10 mouse cellular contexts compared by ENCODE assay signal in genomic region chr9:37230486-37231195, GRCm38 (mm10). TPM values are rescaled to one million over a fixed set of nuclear protein-coding genes. Genes with fewer than 3 reads are reported as not detected.
DNase-seq lines count a peak whose midpoint lies in the region; ATAC-seq and TF ChIP-seq lines count a peak whose summit lies in the region.
"Had no signal": no experiment of that assay in that cellular context is flagged by ENCODE, and none has a peak within 500 bp of the region (broad histone marks: within the 10 kb centered on the region; RNA-seq: fewer than 3 reads in every experiment).

No protein-coding gene starts in this region.

- H3K36me3 ChIP-seq in midbrain, embryonic 15.5 days (replicated peaks) = no peaks in the 10 kb centered on the region
- 0 out of 2 replicates have a peak, but pooled peaks cover 3% of the 10 kb centered on the region for H3K36me3 ChIP-seq in midbrain, postnatal 0 days (ENCODE audit: insufficient read depth, low read length)
- H3K36me3 ChIP-seq in limb, embryonic 10.5 days = no peaks in the 10 kb centered on the region
- H3K36me3 ChIP-seq: liver, embryonic 12.5 days had no signal

- TF ChIP-seq CTCF in midbrain, postnatal 0 days (IDR thresholded peaks at IDR 0.05) = no peak
- no peak for TF ChIP-seq CTCF in bone marrow, adult 2 months (IDR thresholded peaks at IDR 0.05; ENCODE audit: control insufficient read depth, insufficient read depth, low read length)

- no peaks in the 10 kb centered on the region for H3K27me3 ChIP-seq in midbrain, embryonic 15.5 days (replicated peaks)
- no peaks in the 10 kb centered on the region for H3K27me3 ChIP-seq in midbrain, postnatal 0 days (ENCODE audit: insufficient read depth, low read length)
- H3K27me3 ChIP-seq in limb, embryonic 10.5 days (ENCODE audit: low read depth, poor library complexity, severe bottlenecking) = peaks cover 33% of the 10 kb centered on the region
- H3K27me3 ChIP-seq: liver, embryonic 12.5 days had no signal

- peak; percentile 5; the same call in 1 of the 2 replicates for ATAC-seq in midbrain, embryonic 15.5 days (replicated peaks)
- ATAC-seq in midbrain, postnatal 0 days (ENCODE audit: low FRiP score) = no peak
- peak; percentile 64 for ATAC-seq in monocyte, adult 5-6 weeks (replicated peaks; ENCODE audit: insufficient number of reproducible peaks, low FRiP score, low TSS enrichment, poor library complexity, severe bottlenecking)

- no peaks in the 10 kb centered on the region for H3K9me3 ChIP-seq in midbrain, embryonic 15.5 days
- H3K9me3 ChIP-seq in midbrain, postnatal 0 days (ENCODE audit: low read length) = no peaks in the 10 kb centered on the region
- no peaks in the 10 kb centered on the region for H3K9me3 ChIP-seq in limb, embryonic 10.5 days (replicated peaks)
- H3K9me3 ChIP-seq: liver, embryonic 12.5 days; megakaryocyte, embryonic 14.5 days had no signal

- no peak overlapping the region for H3K4me3 ChIP-seq in midbrain, embryonic 15.5 days
- no peak overlapping the region for H3K4me3 ChIP-seq in midbrain, postnatal 0 days (ENCODE audit: low read depth, low read length)
- no peak overlapping the region for H3K4me3 ChIP-seq in bone marrow, adult 2 months (replicated peaks; ENCODE audit: control insufficient read depth, low read depth, low read length)
- H3K4me3 ChIP-seq in limb, embryonic 10.5 days = no peak overlapping the region
- H3K4me3 ChIP-seq: liver, embryonic 12.5 days had no signal

- peaks cover 8% of the 10 kb centered on the region; the same call in 1 of the 2 replicates for H3K4me1 ChIP-seq in midbrain, embryonic 15.5 days
- H3K4me1 ChIP-seq in midbrain, postnatal 0 days (ENCODE audit: insufficient read depth, low read length) = no peaks in the 10 kb centered on the region
- peaks cover 4% of the 10 kb centered on the region for H3K4me1 ChIP-seq in bone marrow, adult 2 months (ENCODE audit: control insufficient read depth, insufficient read depth, low read length)
- peaks cover 17% of the 10 kb centered on the region for H3K4me1 ChIP-seq in limb, embryonic 10.5 days
- H3K4me1 ChIP-seq: liver, embryonic 12.5 days had no signal

- DNase-seq in midbrain, postnatal 0 days (ENCODE audit: low spot score) = no peak
- DNase-seq in thymus, postnatal 36 days = peak; percentile 66 to 80
- DNase-seq in layer of hippocampus, postnatal 25 days (ENCODE audit: extremely low spot score in 1 of 2, low spot score in 1 of 2) = no peak
- no peak for DNase-seq in limb, embryonic 10.5 days (ENCODE audit: low spot score)

- H3K9ac ChIP-seq in midbrain, embryonic 15.5 days = no peak overlapping the region
- no peak overlapping the region for H3K9ac ChIP-seq in midbrain, postnatal 0 days (replicated peaks; ENCODE audit: low read length, poor library complexity, severe bottlenecking)
- H3K9ac ChIP-seq: hindbrain, embryonic 14.5 days; liver, embryonic 12.5 days had no signal

- H3K27ac ChIP-seq in midbrain, embryonic 15.5 days = no peak overlapping the region
- H3K27ac ChIP-seq in midbrain, postnatal 0 days (ENCODE audit: low read depth, low read length) = no peak overlapping the region
- peak overlapping the region; percentile 55; the same call in 1 of the 2 replicates for H3K27ac ChIP-seq in bone marrow, adult 2 months (ENCODE audit: control insufficient read depth, insufficient read depth, low read depth, low read length, poor library complexity)
- H3K27ac ChIP-seq in limb, embryonic 10.5 days = no peak overlapping the region
- H3K27ac ChIP-seq: hindbrain, embryonic 14.5 days; liver, embryonic 12.5 days had no signal

- TF ChIP-seq POLR2A in bone marrow, adult 2 months (IDR thresholded peaks at IDR 0.05; ENCODE audit: borderline replicate concordance, control insufficient read depth, low read depth, low read length) = no peak

- WGBS in midbrain, embryonic 15.5 days = 91% methylated on average over 9 of the region's 9 CpGs
- WGBS in midbrain, postnatal 0 days = 95% methylated on average over 9 of the region's 9 CpGs
- WGBS in bone marrow, adult 2 months = 60% methylated on average over 9 of the region's 9 CpGs
- 91% methylated on average over 9 of the region's 9 CpGs for WGBS in limb, embryonic 10.5 days

- no peak overlapping the region for H3K4me2 ChIP-seq in midbrain, embryonic 15.5 days
- no peak overlapping the region for H3K4me2 ChIP-seq in midbrain, postnatal 0 days (ENCODE audit: low read depth, low read length, poor library complexity, severe bottlenecking)
- H3K4me2 ChIP-seq: hindbrain, embryonic 14.5 days; liver, embryonic 12.5 days had no signal

RNA-seq across cellular contexts. Expression of gene Tmem218, which starts 22.6 kb away (rescaled TPM):
- polyA plus RNA-seq in midbrain, embryonic 15.5 days (2015; fragmentation: Nextera tagmentation; extraction: Ambion mirVana) = 8.7 and 9.0 TPM in 2 replicates
- total RNA-seq in midbrain, postnatal 0 days (2014; rRNA removed) = 4.9 and 5.9 TPM in 2 replicates
- polyA plus RNA-seq in midbrain, postnatal 0 days (2015; fragmentation: Nextera tagmentation; extraction: Ambion mirVana) = 9.9 TPM in 2 replicates
- polyA plus RNA-seq in bone marrow, adult 2 months (2011; ENCODE audit: insufficient read depth, insufficient read length, low replicate concordance, missing spikeins) = 0.77 and 1.7 TPM in 2 replicates
- 0.86 to 4.0 TPM (median 2.0 TPM) in 3 replicates for total RNA-seq in monocyte, adult 5-6 weeks (2017)
- 1 to 10 TPM; 7.9 to 8.5 TPM for total RNA-seq in layer of hippocampus, postnatal 25 days (2021)
- 6.5 and 10.4 TPM in 2 replicates for polyA plus RNA-seq in limb, embryonic 10.5 days (2016; fragmentation: Nextera tagmentation; extraction: Ambion mirVana)

RNA-seq across cellular contexts. Expression of gene Slc37a2, which starts 24.9 kb away (rescaled TPM):
- 0.81 and 1.6 TPM in 2 replicates for polyA plus RNA-seq in midbrain, embryonic 15.5 days (2015; fragmentation: Nextera tagmentation; extraction: Ambion mirVana)
- 3.5 and 4.2 TPM in 2 replicates for total RNA-seq in midbrain, postnatal 0 days (2014; rRNA removed)
- polyA plus RNA-seq in midbrain, postnatal 0 days (2015; fragmentation: Nextera tagmentation; extraction: Ambion mirVana) = 1.1 and 1.2 TPM in 2 replicates
- 3.1 and 7.3 TPM in 2 replicates for polyA plus RNA-seq in bone marrow, adult 2 months (2011; ENCODE audit: insufficient read depth, insufficient read length, low replicate concordance, missing spikeins)
- 2.0 to 10.9 TPM (median 3.3 TPM) in 3 replicates for total RNA-seq in monocyte, adult 5-6 weeks (2017)
- total RNA-seq in layer of hippocampus, postnatal 25 days (2021) = 1 to 10 TPM; 1.5 to 2.1 TPM
- polyA plus RNA-seq in limb, embryonic 10.5 days (2016; fragmentation: Nextera tagmentation; extraction: Ambion mirVana) = 2.0 and 2.5 TPM in 2 replicates

Comparison
In these comparisons a context has a peak if more than half of its experiments do, and no peak if none do; other contexts are left out.
1. DNase-seq: peak in thymus, postnatal 36 days (2 of 2); none in midbrain, postnatal 0 days (single experiment), layer of hippocampus, postnatal 25 days (0 of 2) and limb, embryonic 10.5 days (single experiment).